In the genomic region with DNA sequence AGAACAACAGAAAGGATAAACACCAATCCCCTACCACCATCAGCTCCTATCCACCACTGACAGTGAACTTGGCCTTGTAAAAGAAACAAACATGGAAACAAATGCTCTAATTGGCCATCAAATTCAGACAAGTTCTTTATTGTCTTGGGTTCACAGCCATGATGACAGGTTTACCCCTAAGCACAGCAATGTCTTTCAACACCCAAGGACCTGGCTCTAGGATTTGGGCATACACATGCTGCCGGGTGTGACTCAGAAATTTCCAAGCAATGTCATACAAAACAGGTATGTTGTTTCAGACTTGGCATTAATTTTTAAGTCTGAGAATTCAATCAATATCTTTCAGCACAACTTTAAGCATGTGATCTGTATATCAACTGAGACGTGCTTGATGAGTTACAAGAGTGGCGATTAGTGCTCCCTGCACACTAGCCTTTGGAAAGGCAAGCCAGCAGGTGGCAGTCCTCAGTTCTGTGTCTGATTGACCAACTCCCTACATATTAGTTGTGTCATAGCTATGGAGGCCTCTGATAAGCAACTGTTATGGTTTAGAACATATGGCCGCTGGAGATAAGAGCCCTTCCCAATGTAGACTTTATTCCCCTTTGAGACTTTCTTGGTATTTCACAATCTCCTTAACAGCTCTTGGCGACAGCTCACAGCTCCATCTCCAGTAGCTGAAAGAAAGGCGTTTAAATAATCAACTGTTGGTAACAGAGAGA, we compare ENCODE assay signal across 16 mouse cellular contexts.
DNase-seq lines count a peak whose midpoint lies in the region; ATAC-seq lines count a peak whose summit lies in the region.
"Had no signal": no experiment of that assay in that cellular context is flagged by ENCODE, and none has a peak within 500 bp of the region (broad histone marks: within the 10 kb centered on the region; RNA-seq: fewer than 3 reads in every experiment).

No protein-coding gene starts in this region.

- no peaks in the 10 kb centered on the region for H3K36me3 ChIP-seq in liver, embryonic 15.5 days (replicated peaks)
- no peaks in the 10 kb centered on the region for H3K36me3 ChIP-seq in forebrain, embryonic 10.5 days (replicated peaks)
- H3K36me3 ChIP-seq: hindbrain, embryonic 13.5 days; midbrain, embryonic 12.5 days had no signal

- ATAC-seq in liver, embryonic 15.5 days (ENCODE audit: insufficient read depth), result peak; percentile 84

- no peak overlapping the region for H3K9ac ChIP-seq in liver, embryonic 15.5 days
- H3K9ac ChIP-seq: hindbrain, embryonic 13.5 days; midbrain, embryonic 12.5 days had no signal

- H3K4me2 ChIP-seq in liver, embryonic 15.5 days, result peak overlapping the region; percentile 25; the same call in 1 of the 2 replicates
- H3K4me2 ChIP-seq: hindbrain, embryonic 13.5 days; midbrain, embryonic 12.5 days had no signal

- WGBS in liver, embryonic 15.5 days (ENCODE audit: insufficient replicate concordance), result 33% methylated on average over 6 of the region's 6 CpGs
- 89% methylated on average over 6 of the region's 6 CpGs for WGBS in forebrain, embryonic 10.5 days

- H3K4me3 ChIP-seq in liver, embryonic 15.5 days (replicated peaks), result no peak overlapping the region
- no peak overlapping the region for H3K4me3 ChIP-seq in forebrain, embryonic 10.5 days
- H3K4me3 ChIP-seq: hindbrain, embryonic 13.5 days; midbrain, embryonic 12.5 days had no signal

- peaks cover 55% of the 10 kb centered on the region for H3K4me1 ChIP-seq in liver, embryonic 15.5 days (replicated peaks)
- H3K4me1 ChIP-seq in forebrain, embryonic 10.5 days, result no peaks in the 10 kb centered on the region
- H3K4me1 ChIP-seq: hindbrain, embryonic 13.5 days; midbrain, embryonic 12.5 days had no signal

- peak; percentile 37 for DNase-seq in embryo, embryonic 10 days (ENCODE audit: low spot score)
- no peak for DNase-seq in embryo, embryonic 9.5 days (ENCODE audit: extremely low spot score)
- peak; percentile 2 for DNase-seq in spleen, adult 12 weeks (ENCODE audit: low spot score)
- DNase-seq in spleen, adult 18-20 months, result no peak
- DNase-seq in layer of hippocampus, postnatal 14 days (ENCODE audit: low spot score in 2 of 2), result no peak
- no peak for DNase-seq in forebrain, embryonic 10.5 days (ENCODE audit: extremely low spot score, low spot score)
- no peak for DNase-seq in frontal cortex, adult 2 months (ENCODE audit: extremely low spot score in 1 of 2, low spot score in 1 of 2)
- DNase-seq: adrenal gland, postnatal 10 days; cerebellum, adult 9-11 months; gastrocnemius, postnatal 10 days; kidney, postnatal 10 days; right cerebral cortex, postnatal 25 days; thymus, postnatal 25 days had no signal

- H3K27me3 ChIP-seq in liver, embryonic 15.5 days, result no peaks in the 10 kb centered on the region
- H3K27me3 ChIP-seq in forebrain, embryonic 10.5 days (ENCODE audit: poor library complexity, severe bottlenecking), result no peaks in the 10 kb centered on the region
- H3K27me3 ChIP-seq: hindbrain, embryonic 13.5 days; midbrain, embryonic 12.5 days had no signal

- no peaks in the 10 kb centered on the region for H3K9me3 ChIP-seq in liver, embryonic 15.5 days (replicated peaks)
- peaks cover 4% of the 10 kb centered on the region; the same call in 1 of the 2 replicates for H3K9me3 ChIP-seq in forebrain, embryonic 10.5 days

- H3K27ac ChIP-seq in liver, embryonic 15.5 days (replicated peaks), result peak overlapping the region; percentile 86
- no peak overlapping the region for H3K27ac ChIP-seq in forebrain, embryonic 10.5 days
- H3K27ac ChIP-seq: hindbrain, embryonic 13.5 days; midbrain, embryonic 12.5 days had no signal

Comparison
In these comparisons a context has a peak if more than half of its experiments do, and no peak if none do; other contexts are left out.
1. DNase-seq: peak in embryo, embryonic 10 days (single experiment) and spleen, adult 12 weeks (single experiment); none in embryo, embryonic 9.5 days (single experiment), spleen, adult 18-20 months (0 of 2), layer of hippocampus, postnatal 14 days (0 of 2), forebrain, embryonic 10.5 days (single experiment) and frontal cortex, adult 2 months (0 of 2).